Mouse (Mus musculus) stomach, postnatal 0 days (tissue): ENCODE measurements around the gene Ovol3. TPM values are rescaled to one million over a fixed set of nuclear protein-coding genes. Genes with fewer than 3 reads are reported as not detected.
"Not testable (repeated sequence)": the region's sequence is repeated elsewhere in the genome, so short reads cannot be mapped to it uniquely, and the experiment has no call there.

ENCODE experiments used
- ATAC-seq: fragments of 200-750 bp; cut with Nextera tagmentation; 2 replicates; pipeline ENCODE4 v1.8.0; 2017; ENCODE audit not compliant: low FRiP score, low TSS enrichment
- DNase-seq: peaks from one replicate; pipeline ENCODE4 v3.0.0-alpha.2; 2016; ENCODE audit warnings: low spot score
- H3K27ac ChIP-seq: fragments of 300-500 bp; sonication (generic); replicated peaks from 2 replicates; pipeline ENCODE4 v1.5.1; 2014; ENCODE audit warnings: mild to moderate bottlenecking, control low read depth
- H3K27me3 ChIP-seq: fragments of 300-500 bp; sonication (generic); 2 replicates; pipeline ENCODE4 v1.6.1; 2014; ENCODE audit warnings: low read length; ENCODE audit not compliant: control insufficient read depth, insufficient read depth
- H3K36me3 ChIP-seq: fragments of 300-500 bp; sonication (generic); 2 replicates; pipeline ENCODE4 v1.6.1; 2014; ENCODE audit warnings: low read length, mixed read lengths; ENCODE audit not compliant: control insufficient read depth, insufficient read depth
- H3K4me1 ChIP-seq: fragments of 300-500 bp; sonication (generic); replicated peaks from 2 replicates; pipeline ENCODE4 v1.6.1; 2014; ENCODE audit warnings: antibody characterized with exemption; ENCODE audit not compliant: control insufficient read depth, insufficient read depth
- H3K4me2 ChIP-seq: fragments of 300-500 bp; sonication (generic); replicated peaks from 2 replicates; pipeline ENCODE4 v1.6.1; 2014; ENCODE audit warnings: low read depth, mild to moderate bottlenecking, control low read depth, moderate library complexity
- H3K4me3 ChIP-seq: fragments of 300-500 bp; sonication (generic); 2 replicates; pipeline ENCODE4 v1.5.1; 2014; ENCODE audit warnings: low read depth, low read length, control low read depth
- H3K9ac ChIP-seq: fragments of 300-500 bp; sonication (generic); 2 replicates; pipeline ENCODE4 v1.6.1; 2014; ENCODE audit warnings: mild to moderate bottlenecking, low read length, control low read depth, mixed read lengths
- H3K9me3 ChIP-seq: fragments of 300-500 bp; sonication (generic); 2 replicates; pipeline ENCODE4 v1.6.1; 2016; ENCODE audit warnings: low read length; ENCODE audit not compliant: control insufficient read depth
- CTCF ChIP-seq: IDR thresholded peaks from 2 replicates; pipeline ENCODE4 v1.5.1; 2016; ENCODE audit warnings: antibody characterized with exemption, low read depth, mild to moderate bottlenecking, moderate library complexity
- EP300 ChIP-seq: optimal IDR thresholded peaks from 2 replicates; pipeline ENCODE3; 2016; ENCODE audit warnings: antibody characterized with exemption
- WGBS: fragments of 180-500 bp; shearing (Covaris S2); extraction: QIAGEN DNeasy Blood & Tissue Kit; methylation state at CpG from one replicate; pipeline ENCODE4 v1.1.7; 2014; 5-methylcytosine and 5-hydroxymethylcytosine counted together
- polyA plus RNA-seq: library from polyadenylated mRNA; unstranded; fragments of >200 nt; fragmentation: Nextera tagmentation; extraction: Ambion mirVana; gene quantifications from 2 replicates; pipeline ENCODE4 v1.2.1, GENCODE M21; 2015

The Ovol3 gene
- polyA plus RNA-seq, 1 experiment from 2014 or later, result not detected

- no peaks in the 10 kb centered on the region for H3K36me3 ChIP-seq
- H3K27ac ChIP-seq, result no peak overlapping the region
- 78% methylated on average over 2 of the region's 2 CpGs for WGBS
- no peaks in the 10 kb centered on the region for H3K9me3 ChIP-seq
- no peaks in the 10 kb centered on the region for H3K27me3 ChIP-seq
- no peak overlapping the region for H3K9ac ChIP-seq
- no peak overlapping the region for H3K4me3 ChIP-seq
- no peak overlapping the region for H3K4me2 ChIP-seq
- DNase-seq, result no peak
- no peak for TF ChIP-seq CTCF
- ATAC-seq, result no peak
- no peaks in the 10 kb centered on the region for H3K4me1 ChIP-seq
Observed at GRCm38 (mm10) chr7:30265041-30265440, 29.5 kb upstream of the Ovol3 start.

DNA sequence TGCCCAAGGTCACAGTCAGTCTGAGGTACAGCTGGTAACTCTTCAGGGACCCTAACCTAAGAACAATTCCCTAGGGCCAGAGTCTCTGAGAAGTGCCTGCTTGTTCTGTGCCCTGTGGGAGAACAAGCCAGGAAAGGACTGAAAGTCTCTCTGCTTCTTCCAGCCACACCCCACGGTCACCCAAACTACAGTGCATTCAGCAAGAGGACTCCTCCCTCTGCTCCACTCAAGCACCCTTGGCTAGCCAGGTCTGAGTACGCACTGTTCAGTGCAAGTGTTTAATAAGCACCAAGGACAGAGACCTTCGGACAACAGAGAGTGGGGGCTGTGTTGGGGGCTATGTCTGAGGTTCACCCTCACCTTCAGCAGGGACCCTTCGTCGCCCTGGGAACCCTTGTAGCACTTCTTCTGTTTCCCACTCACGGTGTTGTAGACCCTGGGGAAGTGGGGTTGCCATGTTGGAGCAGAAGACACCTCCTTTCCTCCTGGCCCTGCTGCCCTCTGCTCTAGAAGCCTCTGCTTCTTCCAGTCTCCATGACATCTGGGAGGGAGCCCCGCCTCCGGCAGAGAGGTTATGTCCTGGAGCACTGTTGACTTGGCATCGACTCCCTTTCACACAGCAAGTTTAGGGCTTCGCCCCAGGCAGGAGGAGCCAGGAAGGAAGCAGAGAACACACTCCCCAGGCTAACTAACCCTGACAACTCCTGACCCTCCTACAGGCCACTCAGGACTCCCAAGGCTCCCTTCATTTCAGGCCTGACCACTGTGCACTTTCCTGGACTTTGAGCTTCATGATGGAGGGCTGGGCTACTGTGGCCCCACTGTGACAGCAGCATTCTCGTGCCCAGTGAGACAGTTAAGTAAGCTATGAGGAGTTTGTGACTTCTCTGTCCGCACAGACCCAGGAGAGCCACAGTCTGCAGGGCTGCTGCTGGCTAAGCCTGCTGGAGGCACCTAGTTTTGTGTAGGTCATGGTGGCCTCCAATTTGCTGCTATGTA is 16.7 kb upstream of the Ovol3 start:
- H3K36me3 ChIP-seq, result no peaks in the 10 kb centered on the region
- WGBS, result 67% methylated on average over 12 of the region's 12 CpGs
- no peak overlapping the region for H3K4me2 ChIP-seq
- no peak overlapping the region for H3K4me3 ChIP-seq
- TF ChIP-seq CTCF (no peak), EP300 (no peak)
- no peaks in the 10 kb centered on the region for H3K27me3 ChIP-seq
- no peak overlapping the region for H3K27ac ChIP-seq
- ATAC-seq (peak; percentile 75), DNase-seq (peak; percentile 52)
- no peaks in the 10 kb centered on the region for H3K9me3 ChIP-seq
- H3K9ac ChIP-seq, result no peak overlapping the region
- no peaks in the 10 kb centered on the region for H3K4me1 ChIP-seq

DNA sequence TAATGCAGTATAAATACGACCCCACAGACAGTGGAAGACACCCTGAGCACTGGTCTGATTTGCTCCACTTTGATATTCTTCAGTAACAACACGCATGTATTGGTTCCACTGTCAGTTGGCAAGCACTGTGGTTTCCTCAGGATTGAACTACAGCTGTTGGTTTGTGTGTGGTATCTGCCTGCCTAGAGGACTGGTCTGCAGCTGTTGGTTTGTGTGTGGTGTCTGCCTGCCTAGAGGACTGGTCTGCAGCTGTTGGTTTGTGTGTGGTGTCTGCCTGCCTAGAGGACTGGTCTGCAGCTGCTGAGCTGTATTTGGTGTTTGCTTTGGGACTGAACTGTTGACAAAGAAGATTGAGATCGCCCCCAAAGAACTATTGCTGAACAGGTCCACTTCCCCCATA is 1.8 kb upstream of the Ovol3 start:
- H3K36me3 ChIP-seq, H3K9ac ChIP-seq, H3K27ac ChIP-seq, H3K9me3 ChIP-seq, H3K4me2 ChIP-seq, DNase-seq, H3K27me3 ChIP-seq, ATAC-seq, H3K4me1 ChIP-seq, H3K4me3 ChIP-seq: not testable (repeated sequence)
- 80% methylated on average over 3 of the region's 3 CpGs for WGBS

DNA sequence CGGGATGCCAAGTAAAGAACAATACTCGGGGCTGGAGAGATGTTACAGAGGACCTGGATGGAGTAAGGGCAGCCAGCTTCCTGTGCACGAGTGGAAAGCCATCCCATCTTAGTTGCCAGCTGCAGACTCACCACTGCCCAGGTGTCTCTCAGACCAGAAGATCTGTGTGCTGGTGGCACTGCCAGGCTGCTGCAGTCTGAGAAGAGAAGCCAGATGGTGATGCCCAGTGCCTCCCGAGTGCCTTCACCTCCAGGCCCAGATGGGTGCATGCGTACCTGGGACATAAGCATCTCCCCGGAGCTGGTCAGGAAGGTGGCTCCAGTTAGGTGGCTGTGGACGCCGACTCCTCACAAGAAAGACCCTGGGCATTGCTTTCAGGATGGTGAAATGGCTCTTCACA is 434 bp downstream of the Ovol3 start:
- Histone ChIP-seq H3K27me3 (no peaks in the 10 kb centered on the region), H3K4me1 (no peaks in the 10 kb centered on the region; the same call in 1 of the 2 replicates), H3K4me3 (no peak overlapping the region), H3K36me3 (no peaks in the 10 kb centered on the region), H3K9ac (no peak overlapping the region), H3K4me2 (no peak overlapping the region), H3K9me3 (no peaks in the 10 kb centered on the region), H3K27ac (no peak overlapping the region)
- ATAC-seq (no peak), DNase-seq (no peak)
- WGBS, result 88% methylated on average over 8 of the region's 8 CpGs
- TF ChIP-seq EP300 (no peak), CTCF (no peak)

DNA sequence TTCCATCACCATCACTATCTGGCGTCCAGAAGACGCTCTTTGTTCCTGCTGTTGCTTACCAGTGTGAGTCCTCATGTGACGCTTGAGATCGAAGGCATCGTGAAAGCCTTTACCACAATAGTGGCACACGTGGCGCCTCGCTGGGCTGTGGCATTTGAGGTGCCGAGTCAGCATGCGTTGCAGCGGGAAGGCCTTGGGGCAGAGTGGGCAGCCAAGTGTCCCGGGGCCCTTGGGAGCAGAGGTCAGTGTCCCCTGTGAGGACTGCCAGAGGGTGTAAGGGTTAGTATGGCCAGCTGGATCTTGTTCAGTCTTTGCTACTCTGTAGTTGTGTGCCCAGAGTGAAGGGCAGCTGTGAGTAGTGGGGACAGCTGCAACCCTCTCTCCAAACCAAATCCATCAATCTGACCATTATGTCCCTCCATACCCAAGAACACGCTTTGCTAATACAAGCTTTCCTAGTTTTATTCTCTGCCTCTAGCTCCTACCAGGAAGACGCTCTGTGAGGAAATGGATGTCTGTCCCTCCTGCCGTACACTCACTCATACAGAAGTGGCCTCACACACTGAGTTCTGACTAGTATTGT is 1.2 kb downstream of the Ovol3 start:
- DNase-seq (no peak), ATAC-seq (no peak)
- no peak for TF ChIP-seq EP300
- no peak for TF ChIP-seq CTCF
- H3K9me3 ChIP-seq, result no peaks in the 10 kb centered on the region
- H3K9ac ChIP-seq, result no peak overlapping the region
- no peak overlapping the region for H3K27ac ChIP-seq
- no peak overlapping the region for H3K4me2 ChIP-seq
- 90% methylated on average over 15 of the region's 15 CpGs for WGBS
- no peaks in the 10 kb centered on the region for H3K27me3 ChIP-seq
- no peaks in the 10 kb centered on the region; the same call in 1 of the 2 replicates for H3K4me1 ChIP-seq
- 0 out of 2 replicates have a peak, but pooled peaks cover 3% of the 10 kb centered on the region for H3K36me3 ChIP-seq
- H3K4me3 ChIP-seq, result no peak overlapping the region

- Histone ChIP-seq H3K27ac (no peak overlapping the region), H3K9me3 (no peaks in the 10 kb centered on the region), H3K4me2 (no peak overlapping the region; the same call in 1 of the 2 replicates), H3K4me1 (no peaks in the 10 kb centered on the region; the same call in 1 of the 2 replicates), H3K36me3 (0 out of 2 replicates have a peak, but pooled peaks cover 3% of the 10 kb centered on the region), H3K27me3 (no peaks in the 10 kb centered on the region), H3K4me3 (no peak overlapping the region), H3K9ac (no peak overlapping the region)
- TF ChIP-seq EP300 (no peak), CTCF (no peak)
- DNase-seq, result no peak
- whole genome bisulfite sequencing, result 85% methylated on average over 20 of the region's 20 CpGs
- no peak for ATAC-seq
Observed at GRCm38 (mm10) chr7:30233387-30233786, 2.1 kb downstream of the Ovol3 start.
